Mouse (Mus musculus) intestine, embryonic 16.5 days (tissue): Measurements from ENCODE around the gene Amh. TPM values are rescaled to one million over a fixed set of nuclear protein-coding genes. Genes with fewer than 3 reads are reported as not detected.
"Not testable (repeated sequence)": the region's sequence is repeated elsewhere in the genome, so short reads cannot be mapped to it uniquely, and the experiment has no call there.

Experiments used
- ATAC-seq: fragments of 200-750 bp; cut with Nextera tagmentation; 2 replicates; pipeline ENCODE4 v1.8.0; 2017; ENCODE audit warnings: moderate TSS enrichment, moderate library complexity
- H3K27ac ChIP-seq: fragments of 300-500 bp; sonication (generic); 2 replicates; pipeline ENCODE4 v1.5.1; 2014; ENCODE audit warnings: mild to moderate bottlenecking, low read length
- H3K27me3 ChIP-seq: fragments of 300-500 bp; sonication (generic); replicated peaks from 2 replicates; pipeline ENCODE4 v1.6.1; 2014; ENCODE audit warnings: low read length, control low read depth, mixed read lengths; ENCODE audit not compliant: control insufficient read depth, insufficient read depth
- H3K36me3 ChIP-seq: fragments of 300-500 bp; sonication (generic); 2 replicates; pipeline ENCODE4 v1.6.1; 2014; ENCODE audit warnings: low read length, control low read depth; ENCODE audit not compliant: control insufficient read depth, insufficient read depth
- H3K4me1 ChIP-seq: fragments of 300-500 bp; sonication (generic); 2 replicates; pipeline ENCODE4 v1.6.1; 2014; ENCODE audit warnings: low read length, control low read depth, mixed read lengths; ENCODE audit not compliant: control insufficient read depth, insufficient read depth
- H3K4me2 ChIP-seq: fragments of 300-500 bp; sonication (generic); 2 replicates; pipeline ENCODE4 v1.6.1; 2014; ENCODE audit warnings: low read depth, low read length, control low read depth
- H3K4me3 ChIP-seq: fragments of 300-500 bp; sonication (generic); 2 replicates; pipeline ENCODE4 v1.5.1; 2014; ENCODE audit warnings: mild to moderate bottlenecking, low read length
- H3K9ac ChIP-seq: fragments of 300-500 bp; sonication (generic); 2 replicates; pipeline ENCODE4 v1.6.1; 2014; ENCODE audit warnings: low read depth, low read length
- H3K9me3 ChIP-seq: fragments of 300-500 bp; sonication (generic); 2 replicates; pipeline ENCODE4 v1.6.1; 2016; ENCODE audit warnings: low read length, control low read depth; ENCODE audit not compliant: control insufficient read depth
- WGBS: fragments of 180-500 bp; shearing (Covaris S2); extraction: QIAGEN DNeasy Blood & Tissue Kit; methylation state at CpG from one replicate; pipeline ENCODE4 v1.1.7; 2014; 5-methylcytosine and 5-hydroxymethylcytosine counted together
- polyA plus RNA-seq: library from polyadenylated mRNA; unstranded; fragments of >200 nt; fragmentation: Nextera tagmentation; extraction: Ambion mirVana; gene quantifications from 2 replicates; pipeline ENCODE4 v1.2.1, GENCODE M21; 2015

Amh gene
- polyA plus RNA-seq, 1 experiment from 2014 or later = 0.10 TPM

DNA sequence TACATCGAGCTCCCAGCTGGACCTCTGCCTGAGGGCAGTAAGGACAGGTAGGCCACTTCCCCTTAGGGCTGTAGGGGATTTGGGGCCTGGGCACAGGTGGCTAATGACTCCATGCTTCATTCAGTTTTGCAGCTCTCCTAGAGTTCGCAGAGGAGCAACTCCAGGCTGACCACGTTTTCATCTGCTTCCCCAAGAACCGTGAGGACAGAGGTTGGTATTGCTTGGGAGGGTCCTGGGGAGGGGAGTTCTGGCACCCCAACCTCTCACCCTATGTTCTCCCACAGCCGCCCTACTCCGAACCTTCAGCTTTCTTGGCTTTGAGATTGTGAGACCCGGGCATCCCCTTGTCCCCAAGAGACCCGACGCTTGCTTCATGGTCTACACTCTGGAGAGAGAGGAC, 23.5 kb downstream of the Amh start:
- H3K4me3 ChIP-seq, H3K9me3 ChIP-seq, H3K36me3 ChIP-seq, H3K27ac ChIP-seq, ATAC-seq, H3K9ac ChIP-seq, H3K27me3 ChIP-seq: not testable (repeated sequence)
- 83% methylated on average over 9 of the region's 9 CpGs for WGBS
- Histone ChIP-seq H3K4me2 (peak overlapping the region; percentile 93; the same call in 1 of the 2 replicates), H3K4me1 (peaks cover 26% of the 10 kb centered on the region)

DNA sequence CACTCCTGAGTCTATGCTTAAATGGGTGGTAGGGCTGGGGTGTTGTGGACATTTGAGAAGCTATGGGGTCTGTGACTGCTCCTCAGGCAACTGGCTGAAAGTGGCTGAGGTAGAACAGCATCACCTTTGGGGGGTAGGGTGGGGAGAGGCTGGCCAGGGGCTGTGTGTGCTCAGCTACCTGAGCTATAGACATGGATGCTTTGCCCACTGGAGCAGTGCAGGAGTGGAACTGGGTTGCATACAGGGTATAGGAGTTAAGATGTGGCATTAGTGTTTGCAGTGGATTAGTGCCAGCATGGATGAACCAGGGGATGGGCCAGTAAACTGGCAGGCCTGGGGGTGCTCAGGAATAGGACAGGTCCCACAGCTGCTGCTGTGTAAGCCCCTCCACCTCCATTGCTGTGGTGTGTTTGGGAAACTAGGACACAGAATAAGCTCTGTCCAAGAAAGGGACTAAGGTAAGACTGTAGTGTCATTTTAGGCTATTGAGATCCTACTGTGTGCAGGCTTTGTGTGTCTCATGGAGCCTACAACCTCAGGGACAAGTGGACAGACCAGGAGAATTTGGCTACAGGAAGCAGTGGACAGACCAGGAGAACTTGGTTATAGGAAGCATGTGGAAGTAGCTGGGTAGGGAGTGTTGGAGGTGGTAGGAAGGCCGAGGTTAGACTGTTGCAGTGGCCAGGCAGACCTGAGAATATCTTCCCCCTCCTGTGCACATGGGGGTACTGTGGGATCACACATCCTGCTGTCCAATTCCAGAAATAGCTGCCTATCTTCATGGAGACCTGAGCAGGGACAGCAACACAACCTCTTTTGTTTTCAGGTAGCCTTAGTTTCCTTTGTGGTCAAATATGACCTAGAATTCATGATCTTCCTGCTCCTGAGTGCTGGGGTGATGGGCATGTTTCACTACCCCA, 24.6 kb downstream of the Amh start:
- no peak overlapping the region for H3K4me3 ChIP-seq
- H3K4me1 ChIP-seq = peaks cover 26% of the 10 kb centered on the region
- H3K9me3 ChIP-seq = no peaks in the 10 kb centered on the region
- peaks cover 4% of the 10 kb centered on the region; the same call in 1 of the 2 replicates for H3K36me3 ChIP-seq
- no peak overlapping the region for H3K9ac ChIP-seq
- H3K27me3 ChIP-seq = peaks cover 13% of the 10 kb centered on the region
- ATAC-seq = no peak
- no peak overlapping the region for H3K4me2 ChIP-seq
- WGBS = 64% methylated on average over 1 of the region's 1 CpGs
- H3K27ac ChIP-seq = no peak overlapping the region

DNA sequence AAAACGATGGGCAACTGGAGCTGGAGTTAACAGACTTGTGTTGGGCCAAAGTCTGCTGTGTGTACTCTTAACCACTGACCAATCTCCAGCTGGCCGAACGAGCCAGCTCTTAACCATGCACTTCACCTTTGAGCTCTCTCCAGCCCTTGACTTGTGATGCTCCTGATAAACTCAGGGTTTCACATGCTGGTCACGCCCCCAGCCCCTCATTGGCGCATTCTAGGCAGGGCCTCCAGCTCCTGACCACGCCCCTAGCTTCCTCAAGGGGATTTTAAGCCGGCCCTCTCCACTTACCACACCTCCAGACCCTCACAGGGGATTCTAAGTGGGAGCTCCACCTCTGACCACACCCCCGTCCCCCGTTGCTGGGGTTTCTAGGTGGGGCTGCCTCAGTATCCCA, 26.1 kb downstream of the Amh start:
- 3% methylated on average over 9 of the region's 9 CpGs for WGBS
- no peaks in the 10 kb centered on the region for H3K9me3 ChIP-seq
- ATAC-seq = peak; percentile 8
- no peak overlapping the region for H3K9ac ChIP-seq
- H3K4me2 ChIP-seq = peak overlapping the region; percentile 23; the same call in 1 of the 2 replicates
- H3K4me1 ChIP-seq = peaks cover 26% of the 10 kb centered on the region
- H3K27me3 ChIP-seq = peaks cover 28% of the 10 kb centered on the region
- no peak overlapping the region for H3K4me3 ChIP-seq
- peak overlapping the region; percentile 27 for H3K27ac ChIP-seq
- peaks cover 4% of the 10 kb centered on the region; the same call in 1 of the 2 replicates for H3K36me3 ChIP-seq

DNA sequence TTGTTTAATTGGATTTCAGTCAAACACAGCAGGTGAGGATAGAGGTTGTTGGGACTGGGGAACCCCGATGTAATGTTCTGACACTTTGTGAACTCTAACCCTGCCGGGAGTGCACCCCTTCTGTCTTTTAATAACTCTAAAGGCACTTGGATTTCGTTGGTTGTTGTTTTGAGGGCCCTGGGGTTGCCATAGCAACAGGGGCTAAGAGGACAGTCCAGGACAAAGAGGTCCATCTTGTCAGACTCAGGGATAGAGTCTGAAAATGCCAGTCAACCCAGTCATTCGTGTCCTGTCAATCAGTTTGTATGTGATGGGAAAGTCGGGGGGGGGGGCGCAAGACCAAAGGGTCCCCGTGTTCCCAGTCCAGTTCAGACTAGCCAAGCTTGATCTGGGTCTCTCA, 27.8 kb downstream of the Amh start:
- WGBS = 77% methylated on average over 7 of the region's 7 CpGs
- Histone ChIP-seq H3K4me1 (peaks cover 24% of the 10 kb centered on the region), H3K27ac (no peak overlapping the region), H3K9me3 (no peaks in the 10 kb centered on the region), H3K9ac (no peak overlapping the region), H3K4me2 (no peak overlapping the region), H3K27me3 (peaks cover 35% of the 10 kb centered on the region), H3K36me3 (peaks cover 4% of the 10 kb centered on the region; the same call in 1 of the 2 replicates), H3K4me3 (no peak overlapping the region)
- ATAC-seq = no peak

DNA sequence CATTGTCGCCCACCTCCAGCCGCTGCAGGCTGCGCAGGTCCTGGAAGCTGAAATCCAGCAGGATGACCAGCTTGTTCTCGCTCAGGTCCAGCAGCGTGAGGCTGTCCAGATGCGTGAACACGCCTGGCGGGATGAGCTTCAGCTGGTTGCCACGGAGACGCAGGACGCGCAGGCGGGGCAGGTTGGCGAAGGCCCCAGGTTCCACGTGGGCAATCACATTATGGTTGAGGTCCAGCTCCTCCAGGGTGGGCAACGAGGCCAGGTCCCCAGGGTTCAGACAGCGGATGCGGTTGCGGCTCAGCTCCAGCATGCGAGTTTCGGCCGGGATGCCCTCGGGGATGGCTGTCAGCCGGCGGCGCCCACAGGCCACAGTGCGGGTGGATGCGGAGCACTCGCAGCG, 30.6 kb downstream of the Amh start:
- Histone ChIP-seq H3K4me2 (no peak overlapping the region), H3K4me1 (peaks cover 5% of the 10 kb centered on the region), H3K36me3 (no peaks in the 10 kb centered on the region), H3K27ac (no peak overlapping the region), H3K27me3 (peaks cover 35% of the 10 kb centered on the region), H3K9ac (no peak overlapping the region), H3K4me3 (no peak overlapping the region), H3K9me3 (no peaks in the 10 kb centered on the region)
- 47% methylated on average over 30 of the region's 30 CpGs for WGBS
- no peak for ATAC-seq

DNA sequence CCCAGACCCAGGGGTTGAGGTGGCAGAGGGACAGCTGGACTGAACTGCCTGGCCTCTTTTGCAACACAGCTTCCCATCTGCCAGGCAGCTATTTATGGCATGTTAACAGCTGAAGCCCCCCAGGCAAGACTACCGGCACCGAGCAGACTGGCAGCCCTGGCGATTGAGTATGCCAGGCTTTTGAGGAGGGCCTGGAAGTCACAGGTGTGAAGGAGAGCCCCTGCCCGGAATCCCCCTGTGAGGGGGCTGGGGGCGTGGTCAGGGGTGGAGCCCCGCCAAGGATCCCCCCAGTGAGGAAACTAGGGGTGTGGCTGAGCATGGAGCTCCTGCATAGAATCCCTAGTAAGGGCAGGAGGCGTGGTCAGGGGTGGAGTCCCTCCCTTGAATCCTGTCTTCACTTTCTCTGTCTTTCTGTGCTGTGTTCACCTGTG, 31.9 kb downstream of the Amh start:
- no peak for ATAC-seq
- Histone ChIP-seq H3K4me3 (no peak overlapping the region), H3K4me2 (no peak overlapping the region), H3K9me3 (no peaks in the 10 kb centered on the region), H3K4me1 (no peaks in the 10 kb centered on the region), H3K27ac (no peak overlapping the region), H3K36me3 (no peaks in the 10 kb centered on the region), H3K9ac (no peak overlapping the region), H3K27me3 (peaks cover 39% of the 10 kb centered on the region)
- WGBS = 46% methylated on average over 7 of the region's 7 CpGs

DNA sequence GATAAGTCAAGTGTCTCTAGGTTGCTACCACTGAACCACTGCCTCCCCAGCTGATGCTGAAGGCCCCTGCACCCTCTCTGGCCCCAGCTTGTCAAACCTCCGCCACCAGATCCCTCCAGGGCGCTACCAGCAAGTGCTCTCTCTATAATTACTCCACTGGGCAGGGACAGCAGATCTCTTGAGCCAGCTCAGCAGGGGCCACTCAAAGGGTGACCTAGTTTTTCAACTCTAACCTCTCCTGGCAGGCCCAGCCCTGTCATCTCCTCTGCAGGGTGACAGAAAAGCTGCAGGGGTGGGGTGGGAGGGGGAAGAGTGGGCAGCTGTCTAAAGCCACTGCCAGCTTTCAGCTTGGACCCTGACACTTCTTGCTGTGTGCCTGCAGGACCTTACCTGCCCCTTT, 32.8 kb downstream of the Amh start:
- Histone ChIP-seq H3K27me3 (peaks cover 47% of the 10 kb centered on the region), H3K36me3 (no peaks in the 10 kb centered on the region), H3K4me3 (no peak overlapping the region), H3K4me2 (no peak overlapping the region), H3K9ac (no peak overlapping the region), H3K9me3 (no peaks in the 10 kb centered on the region), H3K27ac (no peak overlapping the region), H3K4me1 (no peaks in the 10 kb centered on the region)
- 26% methylated on average over 2 of the region's 2 CpGs for WGBS
- ATAC-seq = no peak

DNA sequence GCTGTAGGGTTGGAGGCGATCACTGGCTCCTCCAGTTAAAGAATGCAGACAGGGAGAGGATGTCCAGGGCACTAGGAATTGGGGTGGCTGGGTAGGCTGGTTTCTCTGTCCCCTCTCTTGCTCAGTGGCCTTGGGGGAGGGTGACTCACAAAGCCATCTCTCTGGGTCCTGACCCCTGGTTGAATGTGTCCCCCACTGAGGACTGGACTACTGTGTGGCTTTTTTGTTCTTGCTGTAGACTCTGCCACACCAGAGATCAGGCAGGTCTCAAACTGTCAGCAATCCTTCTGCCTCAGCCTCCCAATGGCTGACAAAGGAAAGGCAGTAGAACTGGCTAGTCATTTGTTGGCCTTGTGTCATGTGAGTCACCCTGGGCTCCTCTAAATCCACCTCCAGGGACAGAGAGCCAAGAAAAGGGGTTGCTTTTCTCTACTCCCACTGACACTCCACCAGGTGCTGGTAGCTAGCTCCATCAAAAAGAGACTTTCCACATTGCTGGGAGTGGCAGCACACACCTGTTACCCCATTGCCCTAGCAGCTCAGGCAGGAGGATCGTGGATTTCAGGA, 33.4 kb downstream of the Amh start:
- Histone ChIP-seq H3K36me3 (no peaks in the 10 kb centered on the region), H3K9ac (no peak overlapping the region), H3K27me3 (peaks cover 52% of the 10 kb centered on the region), H3K9me3 (no peaks in the 10 kb centered on the region), H3K4me1 (no peaks in the 10 kb centered on the region), H3K27ac (no peak overlapping the region), H3K4me3 (no peak overlapping the region), H3K4me2 (no peak overlapping the region)
- 59% methylated on average over 2 of the region's 2 CpGs for WGBS
- no peak for ATAC-seq

DNA sequence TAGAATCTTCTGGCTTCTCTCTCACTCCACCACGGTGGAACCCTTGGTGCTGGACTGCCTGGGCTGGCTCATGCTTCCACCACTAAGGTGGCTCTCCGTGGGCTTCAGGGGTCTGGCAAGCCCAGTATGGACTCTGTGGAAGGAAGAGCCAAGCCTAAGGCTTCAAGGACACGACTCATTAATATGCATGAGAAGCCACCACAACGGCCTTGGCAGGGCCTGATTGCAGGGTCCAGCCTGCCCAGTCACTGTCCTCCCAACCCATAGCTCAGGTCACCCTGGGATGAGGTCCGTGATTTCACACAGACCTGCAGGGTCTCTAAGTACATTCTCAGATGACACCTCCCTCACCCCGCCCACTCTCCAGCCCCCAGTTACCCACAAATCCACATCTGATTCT, 34.8 kb downstream of the Amh start:
- no peak overlapping the region for H3K27ac ChIP-seq
- no peak overlapping the region for H3K4me3 ChIP-seq
- H3K27me3 ChIP-seq = peaks cover 50% of the 10 kb centered on the region
- no peak overlapping the region for H3K9ac ChIP-seq
- no peaks in the 10 kb centered on the region for H3K36me3 ChIP-seq
- 59% methylated on average over 6 of the region's 6 CpGs for WGBS
- peaks cover 7% of the 10 kb centered on the region for H3K4me1 ChIP-seq
- ATAC-seq = no peak
- H3K9me3 ChIP-seq = no peaks in the 10 kb centered on the region
- H3K4me2 ChIP-seq = no peak overlapping the region
